Mouse (Mus musculus) kidney, adult 9 months (tissue): ENCODE measurements at regions not wholly inside any gene's neighbourhood (a gene's known extent, or its start where the extent isn't known, plus 50 kb on each side); places are given as distances from the start of the nearest gene placed in this dataset.

Experiments
- DNase-seq: peaks from one replicate; pipeline ENCODE4 v3.0.0; 2022

- DNase-seq, result no peak
Observed at GRCm38 (mm10) chr5:73729646-73730045, 78.5 kb downstream of the Spata18 start.

- DNase-seq, result no peak
Observed at GRCm38 (mm10) chr5:73731423-73731822, 80.2 kb downstream of the Spata18 start.

GRCm38 (mm10) chr5:73731991-73732565 is 80.9 kb downstream of the Spata18 start:
- DNase-seq, result no peak

GRCm38 (mm10) chr5:73740766-73741165 is 89.6 kb downstream of the Spata18 start:
- DNase-seq, result no peak

- no peak for DNase-seq
Observed at GRCm38 (mm10) chr5:73741441-73741840, 90.3 kb downstream of the Spata18 start.

GRCm38 (mm10) chr5:73743953-73744352 is 92.8 kb downstream of the Spata18 start:
- DNase-seq, result no peak

- no peak for DNase-seq
Observed at GRCm38 (mm10) chr5:73749791-73750190, 98.6 kb downstream of the Spata18 start.

- no peak for DNase-seq
Observed at GRCm38 (mm10) chr5:73752225-73752644, 101.1 kb downstream of the Spata18 start.

- no peak for DNase-seq
Observed at GRCm38 (mm10) chr5:73753827-73754226, 102.6 kb downstream of the Spata18 start.

- no peak for DNase-seq
Observed at GRCm38 (mm10) chr5:73758534-73758933, 107.4 kb downstream of the Spata18 start.

- no peak for DNase-seq
Observed at GRCm38 (mm10) chr5:73761236-73761635, 110.1 kb downstream of the Spata18 start.

GRCm38 (mm10) chr5:73761709-73762108 is 110.5 kb downstream of the Spata18 start:
- DNase-seq, result peak; percentile 40

GRCm38 (mm10) chr5:73764226-73764625 is 113.0 kb downstream of the Spata18 start:
- DNase-seq, result no peak

GRCm38 (mm10) chr5:73765466-73765865 is 114.3 kb downstream of the Spata18 start:
- DNase-seq, result no peak

- DNase-seq, result no peak
Observed at GRCm38 (mm10) chr5:73768253-73768652, 117.1 kb downstream of the Spata18 start.

- DNase-seq, result no peak
Observed at GRCm38 (mm10) chr5:73775775-73776548, 124.8 kb downstream of the Spata18 start.

GRCm38 (mm10) chr5:73777282-73777921 is 126.2 kb downstream of the Spata18 start:
- DNase-seq, result peak; percentile 40

- DNase-seq, result peak; percentile 20
Observed at GRCm38 (mm10) chr5:73781190-73781940, 130.2 kb downstream of the Spata18 start.

- DNase-seq, result peak; percentile 72
Observed at GRCm38 (mm10) chr5:73782214-73783091, 131.3 kb downstream of the Spata18 start.

GRCm38 (mm10) chr5:73787275-73787674 is 136.1 kb downstream of the Spata18 start:
- DNase-seq, result no peak

- no peak for DNase-seq
Observed at GRCm38 (mm10) chr5:73792216-73792615, 141.0 kb downstream of the Spata18 start.

- DNase-seq, result no peak
Observed at GRCm38 (mm10) chr5:73796201-73796600, 145.0 kb downstream of the Spata18 start.
